Mouse (Mus musculus) CD4-positive naive resting alpha-beta T cell, adult 57 days (primary cell): ENCODE measurements around the gene Ift57. TPM values are rescaled to one million over a fixed set of nuclear protein-coding genes. Genes with fewer than 3 reads are reported as not detected.

Experiments
- total RNA-seq: library from RNA; stranded (reverse); gene quantifications from one replicate; pipeline ENCODE4 v1.2.4, GENCODE M21; 2023

Gene Ift57
- 8.5 TPM for total RNA-seq

GRCm38 (mm10) chr16:49698620-49699525 lies at the start of gene Ift57:
Gene Ift57 (plus strand): TSS chr16:49699233.

GRCm38 (mm10) chr16:49799597-49800561 lies 100.8 kb downstream of the Ift57 start, which contains the start of gene Cd47:
Gene Cd47 (plus strand): TSS chr16:49800533.

Other genes with a start within 250 kb of the Ift57 start
- gene Cd47, start 101.3 kb downstream of the Ift57 start, total RNA-seq = 250 TPM